Mouse (Mus musculus) cerebellum, adult 9-10 months (tissue): ENCODE results near the gene Tm4sf20.

ENCODE experiments used
- DNase-seq: peaks from one replicate; pipeline ENCODE4 v3.0.0; 2022

The Tm4sf20 gene

DNA sequence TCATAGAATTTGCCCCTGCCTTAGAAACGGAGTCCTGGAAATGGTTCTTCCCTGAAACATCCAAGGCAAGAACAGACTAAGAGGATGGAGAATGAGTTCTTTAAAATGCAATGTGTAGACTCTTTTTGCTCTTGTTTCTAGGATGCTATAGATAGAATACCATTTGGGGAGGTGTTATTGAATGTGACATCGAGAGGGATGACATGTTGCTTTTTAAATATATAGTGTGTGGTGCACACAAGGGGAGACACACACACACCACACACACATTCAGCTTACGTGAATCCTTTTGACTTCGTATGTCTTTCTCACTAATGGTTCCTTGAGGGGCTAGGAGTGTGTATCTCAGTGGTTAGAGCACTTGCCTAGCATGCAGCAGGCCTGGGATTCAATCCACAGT is 7.0 kb upstream of the Tm4sf20 start:
- no peak for DNase-seq

DNA sequence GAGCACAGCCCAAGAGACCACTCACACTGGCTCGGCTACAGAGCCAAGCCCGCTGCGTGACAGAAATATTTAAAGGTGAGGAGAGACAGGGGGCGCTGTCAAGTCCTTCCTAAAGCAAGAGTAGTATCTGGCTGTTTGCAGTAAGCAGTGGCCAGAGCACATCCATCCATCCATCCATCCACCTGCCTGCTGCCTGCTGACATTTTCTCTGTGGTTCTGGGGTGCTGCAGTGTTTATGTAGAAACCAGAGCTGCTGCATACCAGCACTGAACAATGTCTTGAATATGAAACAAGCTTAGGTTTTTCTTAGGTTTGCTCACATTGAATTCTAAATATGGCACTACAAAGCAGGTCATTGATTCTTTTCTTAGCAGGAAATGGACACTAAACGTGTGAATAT is 4.9 kb upstream of the Tm4sf20 start:
- DNase-seq, result no peak

DNA sequence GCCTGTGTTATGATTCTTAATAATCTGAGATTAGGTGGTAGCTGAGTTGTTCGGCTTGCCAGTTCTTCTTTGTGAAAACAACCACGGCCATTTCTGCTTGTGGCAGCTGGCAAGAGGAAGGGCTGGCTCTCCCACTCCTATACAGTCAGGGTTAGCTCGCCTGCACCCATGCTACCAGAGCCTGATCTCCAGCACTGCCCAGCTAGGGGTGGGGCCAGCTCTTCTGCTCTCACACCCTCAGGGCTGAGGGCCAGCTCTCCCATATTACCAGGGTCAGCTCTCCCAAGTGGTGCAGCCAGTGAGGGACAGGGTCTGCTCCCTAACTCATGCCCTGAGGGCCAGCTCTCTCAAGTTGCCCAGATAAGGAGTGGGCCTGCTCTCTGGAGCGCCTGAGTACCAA is 4.2 kb upstream of the Tm4sf20 start:
- no peak for DNase-seq

DNA sequence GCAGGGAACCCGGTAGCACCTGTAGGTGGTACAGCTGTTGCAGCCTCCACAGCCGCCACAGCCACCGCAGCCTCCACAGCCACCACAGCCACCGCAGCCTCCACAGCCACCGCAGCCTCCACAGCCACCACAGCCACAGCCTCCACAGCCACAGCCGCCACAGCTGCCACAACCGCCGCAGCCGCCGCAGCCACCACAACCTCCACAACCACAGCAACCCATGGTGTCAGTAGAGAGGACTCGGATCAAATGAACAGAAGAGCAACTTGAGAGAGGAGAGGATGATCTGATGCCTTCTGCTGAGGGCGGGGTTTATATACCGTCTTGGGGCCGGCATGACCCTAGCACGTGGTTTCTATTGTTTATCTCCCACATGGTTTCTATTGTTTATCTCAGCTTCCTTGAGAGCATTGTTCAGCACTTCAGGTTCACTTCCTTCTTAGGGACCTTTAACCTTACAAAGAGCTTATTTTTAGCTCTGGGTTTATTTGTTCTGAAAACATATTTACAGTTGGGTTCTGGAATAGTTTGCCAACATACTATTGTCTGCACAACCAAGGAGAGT is 2.8 kb upstream of the Tm4sf20 start, which contains the start of gene Gm47791:
Gm47791 (minus strand) TSS at position 222 of the 565 bp plus-strand sequence.
- no peak for DNase-seq

DNA sequence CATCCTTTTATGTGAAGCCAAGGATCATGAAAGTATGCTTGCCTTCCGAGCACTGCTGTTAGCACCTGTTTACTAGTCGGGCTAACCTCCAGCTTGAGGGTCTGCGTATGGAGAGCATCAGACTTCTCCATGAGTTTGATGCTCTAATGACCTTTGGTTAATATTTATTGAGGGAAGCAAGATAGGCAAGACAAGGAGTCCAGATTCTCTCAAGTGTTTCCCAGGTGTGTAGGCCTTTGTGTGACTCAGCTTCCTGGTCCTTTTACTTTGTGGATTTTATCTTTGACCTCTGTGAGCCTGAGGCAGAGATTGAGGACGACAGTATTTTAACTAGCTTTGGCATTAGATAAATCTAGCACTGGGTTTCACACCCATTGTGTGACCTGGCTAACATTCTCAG is 1.6 kb downstream of the Tm4sf20 start:
- no peak for DNase-seq

DNA sequence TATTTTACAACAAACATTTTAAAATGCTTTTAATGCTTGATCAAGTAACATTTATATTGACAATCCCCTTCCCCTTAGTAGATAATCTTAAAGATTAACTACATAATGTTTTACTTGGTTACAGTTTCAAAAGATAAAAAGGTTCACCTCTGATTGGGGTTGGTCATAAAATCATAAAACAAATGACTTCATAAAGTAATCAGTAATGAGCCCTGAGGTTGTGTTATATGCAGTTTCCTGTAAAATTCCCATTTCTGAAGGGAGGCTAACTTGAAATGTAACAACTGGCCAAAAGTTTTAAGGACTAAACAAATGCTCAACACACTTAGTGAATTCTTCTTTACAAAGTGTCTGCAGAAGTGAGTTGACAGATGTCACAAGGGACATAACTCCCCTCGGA is 2.0 kb downstream of the Tm4sf20 start:
- DNase-seq, result no peak

DNA sequence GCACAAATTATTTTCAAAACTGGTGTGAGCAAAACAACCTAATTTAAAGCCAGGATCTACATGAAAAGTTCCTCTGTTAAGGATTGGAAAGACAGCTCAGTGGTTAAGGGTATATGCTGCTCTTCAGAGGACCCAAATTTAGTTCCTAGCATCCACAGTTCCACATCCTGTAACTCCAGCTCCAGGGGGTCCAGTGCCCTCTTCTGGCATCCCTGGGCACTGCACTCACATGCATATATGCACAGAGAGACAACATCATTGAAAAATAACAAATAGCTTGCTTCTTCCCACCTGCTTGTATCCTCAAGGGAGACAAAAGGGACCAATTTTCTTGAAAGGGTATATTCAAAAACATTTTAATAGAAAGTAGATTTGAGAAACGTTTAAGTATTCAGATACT is 6.0 kb downstream of the Tm4sf20 start:
- no peak for DNase-seq

DNA sequence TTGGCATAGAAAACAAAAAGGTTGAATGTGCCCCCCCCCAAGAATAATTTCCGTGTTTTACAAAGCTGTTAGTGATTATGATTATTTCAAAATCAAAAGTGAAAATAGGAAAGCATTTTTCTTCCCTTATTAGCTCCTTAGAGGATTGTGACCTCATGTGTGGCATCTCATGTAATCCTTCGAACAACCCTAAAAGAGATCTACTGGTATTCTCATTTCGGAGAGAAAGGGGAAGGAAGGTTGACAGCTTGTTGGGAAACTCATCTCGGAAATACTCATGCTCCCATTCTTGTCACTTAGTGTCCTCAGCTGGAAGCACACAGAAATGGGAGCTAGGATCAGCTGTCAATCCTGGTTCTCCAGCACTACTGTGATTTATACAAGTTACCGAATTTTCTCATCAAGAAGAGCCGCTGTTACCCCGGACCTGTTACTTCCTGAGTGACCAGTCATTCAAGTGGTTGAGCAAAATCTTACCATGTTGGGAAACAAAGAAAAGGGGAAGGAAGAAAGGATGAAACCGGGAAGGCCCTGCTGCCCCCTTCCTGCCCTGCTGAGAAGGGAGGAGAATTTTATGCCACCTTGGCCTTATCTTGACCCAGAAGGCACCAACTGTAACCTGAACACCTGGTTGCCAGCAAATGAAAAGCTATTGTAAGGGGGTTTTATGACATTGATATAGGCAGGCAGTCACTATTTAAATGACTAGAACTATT is 6.6 kb downstream of the Tm4sf20 start:
- DNase-seq, result no peak

DNA sequence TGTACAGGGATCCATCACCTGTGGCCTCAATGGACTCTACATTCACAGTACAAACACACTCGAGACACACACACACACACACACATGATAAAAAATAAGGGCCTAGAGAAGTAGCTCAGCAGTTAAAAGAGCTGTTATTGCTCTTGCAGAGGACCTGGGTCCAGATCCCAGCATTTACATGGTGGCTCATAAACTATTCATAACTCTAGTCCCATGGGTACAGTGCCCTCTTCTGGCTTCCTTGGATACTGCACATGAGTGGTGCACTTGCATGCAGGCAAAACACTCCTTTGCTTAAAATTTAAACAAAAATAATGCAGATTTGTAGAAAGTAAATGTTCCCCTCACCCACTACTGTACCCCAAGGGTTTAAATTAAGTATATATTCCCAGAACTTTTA is 8.7 kb downstream of the Tm4sf20 start:
- DNase-seq, result no peak

DNA sequence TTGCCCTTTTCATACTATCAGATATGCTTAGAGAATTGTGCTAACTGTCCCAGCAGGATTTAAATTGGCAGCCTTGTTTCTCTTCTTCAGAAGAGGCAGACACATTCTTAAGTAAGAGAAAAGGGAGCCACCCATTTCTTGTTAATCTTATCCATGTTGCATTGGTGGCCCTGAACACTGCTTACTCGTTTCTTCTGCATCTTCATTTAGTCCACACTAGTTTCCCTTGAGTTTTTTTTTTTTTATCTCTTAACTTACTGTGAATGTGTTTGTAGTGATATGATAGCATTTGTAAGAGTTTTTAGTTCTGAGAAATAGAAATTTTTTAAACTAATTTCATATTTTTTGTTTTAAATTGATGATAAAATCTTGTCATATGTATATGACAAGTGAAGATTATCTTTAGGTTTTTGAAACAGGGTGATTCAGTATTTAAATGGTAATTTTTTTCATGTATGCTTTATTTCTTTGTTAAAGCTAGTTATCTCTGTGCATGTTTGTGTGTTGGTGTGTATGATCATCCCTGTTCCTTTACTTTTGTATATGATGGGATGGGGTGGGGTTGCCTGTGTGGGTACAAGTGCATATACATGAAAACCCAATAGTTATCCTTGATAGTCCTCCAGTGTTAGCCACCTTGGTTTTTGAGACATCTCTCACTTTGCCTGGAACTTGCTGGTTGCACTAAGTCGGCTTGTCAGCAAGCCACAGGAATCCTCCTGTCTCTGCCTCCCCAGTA is 20.4 kb downstream of the Tm4sf20 start:
- DNase-seq, result no peak

DNA sequence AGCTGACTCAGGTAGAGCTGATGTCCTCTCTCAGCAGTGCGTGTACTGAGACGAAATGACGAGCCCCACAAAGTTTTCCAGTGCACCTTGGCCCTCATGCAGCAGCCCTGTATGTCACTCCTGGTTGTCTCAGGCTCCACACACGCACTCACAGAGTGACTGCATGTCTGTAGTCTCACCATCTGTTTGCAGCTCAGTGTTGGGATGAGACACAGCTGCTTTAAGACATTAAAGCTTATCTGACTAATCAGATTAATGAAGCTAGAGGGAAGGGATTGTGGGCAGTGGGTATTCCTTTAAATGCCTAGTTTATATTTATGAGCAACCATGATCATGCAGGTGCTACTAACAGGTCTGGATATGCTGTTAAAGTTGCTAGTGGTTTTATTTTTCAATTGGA is 21.9 kb downstream of the Tm4sf20 start:
- DNase-seq, result no peak

DNA sequence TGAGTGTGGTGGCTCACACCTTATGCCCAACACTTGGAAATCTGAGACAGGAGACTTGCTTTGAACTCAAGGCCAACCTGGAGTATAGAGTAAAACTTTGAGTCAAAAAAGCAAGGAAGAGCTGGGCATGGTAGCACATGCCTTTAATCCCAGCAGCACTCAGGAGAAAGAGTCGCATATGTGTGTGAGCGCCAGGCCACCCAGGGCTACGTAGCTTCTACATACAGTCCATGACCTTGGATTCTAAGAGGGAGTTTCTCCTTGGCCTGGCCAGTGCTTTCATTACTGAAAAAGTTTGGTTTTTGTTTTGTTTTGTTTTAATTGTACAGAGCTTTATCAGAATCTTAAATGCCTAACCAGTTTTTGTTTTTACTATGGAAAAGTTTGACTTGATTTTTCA is 24.3 kb downstream of the Tm4sf20 start:
- no peak for DNase-seq

DNA sequence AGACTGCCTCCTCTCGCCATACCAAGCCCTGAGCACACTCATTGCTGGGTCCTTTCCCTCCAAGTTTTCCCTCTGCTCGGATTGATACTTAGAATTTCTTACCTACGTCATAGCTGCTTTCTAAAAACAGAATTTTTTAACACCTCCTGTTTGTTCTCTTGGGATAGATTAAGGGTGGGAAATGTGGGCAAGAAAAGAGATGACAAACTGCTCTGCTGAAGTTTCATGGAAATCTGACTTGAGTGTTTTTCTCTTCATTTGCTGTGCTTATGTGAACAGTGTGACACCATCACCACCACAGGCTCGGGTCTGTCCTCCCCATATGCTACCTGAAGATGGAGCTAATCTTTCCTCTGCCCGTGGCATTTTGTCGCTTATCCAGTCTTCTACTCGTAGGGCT is 26.7 kb downstream of the Tm4sf20 start:
- no peak for DNase-seq

DNA sequence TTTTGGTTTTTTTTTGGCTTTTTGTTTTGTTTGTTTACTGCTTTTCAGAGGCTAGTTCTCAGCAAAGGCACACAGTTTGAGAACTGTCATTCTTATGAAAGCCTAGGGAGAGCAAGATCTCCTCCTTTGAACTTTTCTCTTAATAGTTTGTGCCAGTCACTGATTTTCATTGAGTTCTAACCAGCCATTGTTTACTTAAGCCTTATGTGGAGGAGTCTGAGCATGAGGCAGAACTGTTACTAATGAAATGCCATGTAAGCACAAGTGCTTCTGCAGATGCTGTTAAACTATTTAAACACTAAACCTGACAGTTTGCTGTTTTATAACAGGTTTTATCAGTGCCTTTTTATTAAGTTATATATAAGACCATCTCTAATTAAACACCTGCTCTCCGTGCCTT is 30.2 kb downstream of the Tm4sf20 start:
- no peak for DNase-seq

DNA sequence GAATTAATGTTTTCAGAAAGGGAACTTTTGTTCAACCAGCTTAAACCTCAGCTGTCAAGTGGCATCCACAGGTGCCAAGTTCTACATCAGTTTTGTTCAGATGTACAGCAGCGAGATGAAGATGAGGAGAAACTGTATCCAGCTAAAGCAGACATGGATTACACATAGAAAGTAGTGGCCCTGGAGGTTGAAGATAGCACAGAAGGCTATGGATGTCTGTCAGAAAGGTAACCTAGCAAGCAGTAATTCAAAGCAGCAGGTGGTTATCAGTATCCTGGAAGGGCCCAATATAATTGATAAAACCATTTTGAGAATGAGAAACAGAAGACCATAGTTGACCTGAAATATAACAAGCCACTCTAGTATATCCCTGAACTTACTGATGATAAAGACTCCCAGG is 34.9 kb downstream of the Tm4sf20 start:
- no peak for DNase-seq

DNA sequence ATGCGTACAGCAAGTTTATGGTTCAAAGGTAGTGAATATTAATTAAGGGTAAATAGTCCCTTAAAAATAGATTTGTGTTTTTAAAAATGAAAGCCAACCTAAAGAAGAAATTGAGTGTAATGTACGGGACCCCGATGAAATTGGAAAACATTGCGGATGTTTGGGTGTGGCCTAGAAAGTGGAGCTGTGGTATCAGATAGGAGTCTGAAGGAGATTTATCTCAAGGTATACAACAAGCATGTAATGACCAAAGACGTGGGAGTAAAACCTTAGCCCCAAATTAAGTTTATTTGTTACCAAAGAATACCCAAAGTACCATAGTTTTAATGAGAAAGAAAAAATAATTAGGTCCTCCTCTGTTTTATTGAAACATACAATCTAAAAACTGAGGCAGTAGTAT is 41.8 kb downstream of the Tm4sf20 start:
- DNase-seq, result no peak

DNA sequence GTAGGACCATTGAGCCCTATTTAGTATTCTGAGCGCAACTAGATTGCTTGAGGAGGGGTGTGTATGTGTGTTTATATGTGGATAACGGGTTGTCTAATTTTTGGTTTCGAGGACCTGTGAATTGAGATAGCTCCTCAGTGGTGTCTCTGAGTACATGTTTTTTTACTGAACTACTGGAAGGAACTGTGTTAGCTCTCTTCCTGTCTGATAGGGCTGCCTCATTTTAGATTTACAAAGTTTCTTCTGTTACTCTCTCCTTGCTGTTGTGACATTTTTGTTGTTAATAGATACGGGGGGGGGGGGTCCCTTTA is 42.4 kb downstream of the Tm4sf20 start:
- no peak for DNase-seq

DNA sequence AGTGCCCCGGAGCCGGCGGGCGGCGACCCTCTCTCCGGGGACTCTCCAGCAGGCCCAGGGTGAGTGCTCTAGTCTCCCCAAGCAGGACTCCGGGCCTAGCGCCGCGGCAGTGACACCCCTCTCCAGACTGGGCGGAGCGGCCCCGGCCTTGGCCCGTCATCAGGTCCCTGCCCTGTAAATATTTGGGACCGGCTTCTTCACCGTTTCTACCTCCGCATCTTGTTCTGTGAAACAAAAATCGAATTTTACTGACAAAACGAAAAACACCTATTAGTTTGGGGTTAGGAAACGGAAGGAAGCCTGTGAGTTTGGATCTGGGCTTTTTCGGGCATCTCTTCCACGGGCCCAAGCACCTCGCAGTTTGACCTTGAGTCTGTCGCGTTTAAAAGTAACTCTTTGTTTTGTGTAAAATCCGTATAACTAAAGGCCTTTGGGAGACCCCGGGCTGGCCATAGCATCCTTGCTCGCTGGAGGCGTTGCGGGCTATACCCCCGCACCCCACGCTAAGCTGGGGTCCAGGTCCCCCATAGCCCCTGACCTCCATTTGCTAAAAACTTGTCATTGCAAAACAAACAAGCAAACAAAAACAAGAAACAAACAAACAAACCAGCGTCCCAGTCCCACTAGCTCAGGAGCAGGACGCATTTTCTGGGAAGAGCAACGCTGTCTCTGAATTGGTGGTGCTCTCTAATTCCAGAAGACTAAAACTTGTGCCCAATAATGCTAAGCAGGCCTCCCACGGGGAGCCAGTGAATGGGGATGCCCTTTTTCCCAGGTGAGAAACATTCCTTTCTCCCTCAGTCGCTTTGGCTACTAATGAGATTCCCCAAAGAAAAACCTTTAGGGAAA is 43.0 kb downstream of the Tm4sf20 start:
- DNase-seq, result no peak

DNA sequence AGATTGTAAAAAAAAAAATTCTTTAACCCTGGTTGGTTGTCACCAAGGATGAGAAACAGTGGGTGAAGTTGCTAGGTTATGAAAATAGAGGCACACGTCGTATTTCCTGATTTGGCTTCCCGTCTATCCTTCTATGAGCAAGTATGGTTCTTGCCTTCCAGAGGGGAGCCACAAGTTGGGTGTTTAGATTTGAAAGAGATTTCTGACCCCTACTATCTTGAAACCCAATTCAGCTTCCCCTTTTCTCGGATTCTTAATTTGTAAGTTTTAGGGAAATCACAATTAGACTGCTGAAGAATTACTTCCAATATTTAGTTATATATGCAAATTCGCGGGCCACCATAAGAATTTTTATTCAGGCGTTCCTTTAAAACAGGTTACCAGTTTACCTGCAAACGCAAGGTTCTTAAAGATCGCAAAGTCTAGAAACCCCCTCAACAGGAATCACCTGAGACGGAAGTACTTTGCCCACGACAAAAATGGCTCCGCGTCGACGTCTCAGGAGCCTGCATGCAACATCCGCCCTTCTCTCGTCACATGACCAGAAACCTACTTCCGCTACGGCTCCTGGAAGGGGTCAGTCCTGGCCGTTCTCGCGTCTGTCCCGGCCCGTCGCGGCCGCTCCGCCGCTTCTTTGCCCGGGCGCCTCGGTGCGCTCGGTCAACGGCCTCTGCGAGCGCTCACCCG is 43.8 kb downstream of the Tm4sf20 start, which contains the start of gene Mff:
Mff (plus strand) TSS at position 552 of the 687 bp plus-strand sequence.
- DNase-seq, result peak; percentile 93

DNA sequence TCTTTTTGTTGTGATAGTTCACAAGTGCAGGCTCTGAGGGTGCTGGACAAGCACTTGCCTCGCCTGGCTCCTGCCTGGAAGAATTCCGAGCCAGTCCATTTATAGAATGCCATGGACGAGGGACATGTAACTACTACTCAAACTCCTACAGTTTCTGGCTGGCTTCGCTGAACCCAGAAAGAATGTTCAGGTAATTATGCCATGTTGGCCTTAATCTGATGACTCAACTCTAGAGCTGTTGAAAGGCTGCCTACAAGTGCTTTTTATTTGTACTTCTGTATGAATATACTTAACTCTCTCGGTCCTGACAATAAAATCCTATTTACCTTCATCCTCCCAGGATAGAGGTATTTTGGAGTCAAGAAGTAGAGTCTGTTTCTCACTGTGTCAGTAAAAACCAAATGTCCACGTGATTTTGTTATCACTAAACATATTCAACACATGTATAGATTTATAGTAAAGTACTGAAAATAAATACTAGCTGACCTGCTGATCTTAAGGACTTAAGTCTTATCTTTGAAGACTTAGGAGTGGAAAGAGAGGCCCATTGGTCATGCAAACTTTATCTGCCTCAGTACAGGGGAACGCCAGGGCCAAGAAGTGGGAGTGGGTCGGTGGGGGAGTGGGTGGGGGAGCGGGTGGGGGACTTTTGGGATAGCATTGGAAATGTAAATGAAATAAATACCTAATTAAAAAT is 50.3 kb downstream of the Tm4sf20 start:
- no peak for DNase-seq
